Mouse (Mus musculus): ENCODE measurements around the gene Dhrs3. TPM values are rescaled to one million over a fixed set of nuclear protein-coding genes. Genes with fewer than 3 reads are reported as not detected.

Gene Dhrs3
- total RNA-seq, 2 experiments from 2014 or later, result 28.6 to 29.6 TPM

DNA sequence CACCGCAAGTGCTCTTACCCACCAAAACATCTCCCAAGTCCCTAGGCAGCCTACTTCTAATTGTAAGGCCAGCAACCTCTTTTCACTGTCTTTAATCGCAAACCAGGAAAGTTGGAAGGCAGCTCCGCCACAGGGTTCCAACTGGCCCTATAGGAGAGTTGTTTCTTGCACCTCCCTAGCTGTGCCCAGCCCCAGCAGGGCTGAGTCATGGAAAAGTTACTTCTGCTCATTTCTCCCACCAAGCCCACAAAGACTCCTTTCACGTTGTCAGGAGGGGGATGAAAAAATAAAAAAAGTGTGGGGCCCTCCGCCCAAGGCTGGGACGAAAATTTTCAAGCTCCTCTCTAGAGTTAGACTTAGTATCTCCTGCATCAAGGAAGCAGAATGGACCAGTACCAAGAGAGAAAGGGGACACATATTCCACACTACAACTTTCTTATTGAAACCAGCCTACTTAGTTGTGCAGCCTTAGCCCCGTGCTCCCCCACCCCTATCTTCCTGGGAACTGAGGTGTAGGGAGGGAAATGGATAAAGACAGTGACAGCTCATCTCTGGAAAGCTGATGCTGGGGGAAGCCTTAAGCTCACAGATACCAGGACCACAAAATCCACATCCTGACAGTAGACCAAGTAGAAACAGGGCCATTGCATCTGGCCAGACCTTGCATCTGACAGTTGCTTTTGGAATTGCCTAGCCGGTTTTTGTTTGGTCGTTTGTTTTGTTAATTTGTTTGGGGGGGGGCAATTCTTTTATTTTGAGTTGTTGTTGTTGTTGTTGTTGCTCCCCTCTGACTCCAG lies 2.9 kb upstream of the Dhrs3 start:
- Histone ChIP-seq H3K4me3 (no peak overlapping the region), H3K27ac (no peak overlapping the region)
- intact Hi-C loops (cut with DNase I), result loop anchor here (1.0 to 5.0 kb wide), 6 partner anchors 83 to 398 kb away; no protein-coding TSS in a partner anchor
- no peak for TF ChIP-seq CTCF (IDR thresholded peaks at IDR 0.05)
- DNase-seq (ENCODE audit: extremely low spot score in 1 of 2, low spot score in 2 of 2), result no peak

DNA sequence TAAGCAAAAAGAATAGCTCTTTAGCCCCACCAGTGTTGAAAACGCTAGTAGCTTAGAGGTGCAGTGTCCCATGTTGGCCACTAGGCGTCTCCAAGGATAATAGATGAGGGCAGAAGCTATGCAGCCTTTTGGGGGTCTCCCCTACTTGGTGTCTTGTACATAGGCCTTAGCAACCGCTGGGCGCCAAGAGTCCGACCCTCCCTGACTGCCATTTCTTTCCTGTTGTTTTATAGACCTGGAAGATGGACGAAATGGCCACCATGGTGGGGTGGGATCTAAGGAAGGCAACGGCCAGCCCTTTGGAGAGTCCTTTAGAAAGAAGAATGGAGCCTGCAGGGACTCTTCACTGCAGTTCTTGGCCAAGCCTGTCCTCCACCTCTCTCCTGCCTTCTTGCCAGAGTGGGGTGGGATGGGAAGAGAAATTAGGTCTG lies 1.9 kb upstream of the Dhrs3 start:
- intact Hi-C loops (cut with DNase I), result loop anchor here (1.0 to 5.0 kb wide), 6 partner anchors 82 to 397 kb away; no protein-coding TSS in a partner anchor
- peak; percentile 98 for TF ChIP-seq CTCF (IDR thresholded peaks at IDR 0.05)
- peak; percentile 53 to 55 for DNase-seq (ENCODE audit: extremely low spot score in 1 of 2, low spot score in 2 of 2)
- H3K4me3 ChIP-seq, result no peak overlapping the region
- H3K27ac ChIP-seq, result peak overlapping the region; percentile 81; the same call in 1 of the 2 replicates

DNA sequence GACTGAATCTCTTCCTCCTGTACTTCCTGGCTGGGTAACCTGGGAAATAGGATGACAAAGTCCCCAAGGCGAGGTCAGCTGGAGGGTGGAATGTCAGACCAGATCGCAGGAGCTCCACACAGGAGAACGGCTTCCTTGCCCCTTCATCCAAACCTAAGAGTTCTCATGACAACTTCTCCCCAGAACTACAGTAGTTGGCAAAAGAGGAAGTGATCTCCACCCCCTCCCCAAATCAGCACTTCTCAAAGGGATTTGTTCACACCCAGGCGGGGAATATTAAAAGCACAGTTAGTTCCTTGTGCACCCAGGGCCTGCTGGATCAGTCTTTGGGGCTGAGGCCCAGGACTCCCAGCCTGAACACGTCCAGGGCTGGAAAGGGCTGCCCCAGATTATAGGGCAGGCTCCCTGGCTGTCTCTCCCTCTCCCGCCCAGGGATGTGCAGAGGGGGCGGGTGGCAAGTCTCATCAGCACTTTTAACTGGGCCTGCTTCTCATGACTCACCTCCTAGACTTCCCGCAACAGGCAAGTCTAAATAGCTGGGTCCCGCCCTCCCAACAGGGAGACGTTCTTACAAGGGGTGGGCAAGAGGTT lies 1.4 kb upstream of the Dhrs3 start:
- H3K27ac ChIP-seq, result peak overlapping the region; percentile 81
- intact Hi-C loops (cut with DNase I), result loop anchor here (2.0 to 5.0 kb wide), 4 partner anchors 81 to 396 kb away; no protein-coding TSS in a partner anchor
- DNase-seq (ENCODE audit: extremely low spot score in 1 of 2, low spot score in 2 of 2), result peak; percentile 41 to 50
- H3K4me3 ChIP-seq, result no peak overlapping the region
- no peak for TF ChIP-seq CTCF (IDR thresholded peaks at IDR 0.05)

DNA sequence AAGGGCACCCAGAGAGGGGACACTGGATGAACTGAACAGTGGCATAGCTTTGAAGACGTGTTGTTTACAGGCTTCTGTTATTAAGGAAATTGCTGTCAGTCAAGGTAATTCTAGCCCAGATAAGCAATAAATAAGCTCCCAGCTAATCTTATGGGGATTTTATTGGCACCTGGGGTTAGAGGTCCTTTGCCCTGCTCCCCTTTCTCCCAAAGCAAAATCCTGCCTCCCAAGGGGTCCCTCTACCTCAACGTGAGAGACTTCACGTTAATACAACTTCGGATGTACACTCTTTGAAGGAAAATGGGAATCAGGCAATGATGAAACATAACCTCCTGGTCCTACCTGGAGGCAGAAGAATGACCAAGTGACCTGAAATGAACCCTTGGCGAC lies 889 bp upstream of the Dhrs3 start:
- Histone ChIP-seq H3K4me3 (peak overlapping the region; percentile 54), H3K27ac (peak overlapping the region; percentile 81)
- no peak for DNase-seq (ENCODE audit: extremely low spot score in 1 of 2, low spot score in 2 of 2)
- no peak for TF ChIP-seq CTCF (IDR thresholded peaks at IDR 0.05)
- intact Hi-C loops (cut with DNase I), result loop anchor here (2.0 to 5.0 kb wide), 4 partner anchors 81 to 396 kb away; no protein-coding TSS in a partner anchor

DNA sequence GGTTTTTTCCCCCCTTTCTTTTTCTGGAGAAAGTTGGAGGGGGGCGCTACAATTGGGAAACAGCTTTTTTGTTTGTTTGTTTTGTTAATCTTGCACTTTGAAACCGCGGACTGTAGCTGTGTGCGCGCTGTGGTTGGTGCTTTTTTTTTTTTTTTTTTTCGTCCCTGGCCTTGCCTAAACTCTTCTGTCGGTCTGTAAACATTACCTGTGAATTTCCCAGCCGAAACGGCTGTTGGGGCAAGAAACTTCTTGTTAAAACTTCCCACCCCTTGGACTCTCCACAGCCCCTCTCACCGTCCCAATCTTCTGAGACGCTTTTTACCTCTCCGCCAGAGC lies 278 bp downstream of the Dhrs3 start:
- no peak for TF ChIP-seq CTCF (IDR thresholded peaks at IDR 0.05)
- intact Hi-C loops (cut with DNase I), result loop anchor here (5.0 kb wide), 3 partner anchors 79 to 394 kb away; no protein-coding TSS in a partner anchor
- Histone ChIP-seq H3K4me3 (peak overlapping the region; percentile 54), H3K27ac (peak overlapping the region; percentile 81)
- no peak for DNase-seq (ENCODE audit: extremely low spot score in 1 of 2, low spot score in 2 of 2)

DNA sequence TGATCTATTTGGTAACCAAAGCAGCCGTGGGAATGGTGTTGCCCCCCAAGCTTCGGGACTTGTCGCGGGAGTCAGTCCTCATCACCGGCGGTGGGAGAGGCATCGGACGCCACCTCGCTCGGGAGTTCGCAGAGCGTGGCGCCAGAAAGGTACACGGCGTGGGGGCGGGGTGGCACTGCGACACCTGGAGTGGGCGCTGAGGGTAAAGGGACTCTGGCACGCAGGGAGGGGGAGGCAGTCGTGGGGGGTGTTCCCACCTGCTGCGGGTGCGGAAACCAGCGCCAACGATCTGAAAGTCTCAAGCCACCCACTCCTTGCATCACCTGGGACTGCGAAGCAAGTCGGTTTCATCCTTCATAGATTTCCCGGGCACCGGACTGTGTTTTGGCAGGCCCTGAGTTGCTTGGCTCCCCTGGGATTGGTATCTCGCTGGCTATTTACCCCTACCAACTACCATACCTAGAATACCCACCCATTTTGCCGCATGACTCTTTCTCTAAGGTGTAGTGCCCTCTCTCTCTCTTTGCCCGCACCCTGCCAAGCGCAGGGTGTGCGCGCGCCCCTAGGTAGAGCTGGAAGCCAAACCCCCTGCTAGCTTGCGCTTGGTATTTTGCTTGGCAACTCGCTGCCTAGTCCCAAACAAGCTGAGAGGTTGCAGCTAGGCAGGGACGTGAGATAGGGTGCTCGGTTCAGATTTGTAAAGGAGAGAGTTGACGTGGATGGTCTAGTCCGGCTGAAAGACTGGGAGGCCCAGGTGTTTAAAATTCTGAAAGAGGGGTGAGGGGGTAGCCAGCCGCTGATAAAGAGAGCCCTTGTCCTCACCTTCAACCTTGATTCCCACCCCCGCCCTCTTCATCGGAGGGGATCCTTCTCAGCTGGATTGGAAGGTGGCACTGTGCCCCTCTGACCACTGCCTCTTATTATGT lies 1.2 kb downstream of the Dhrs3 start:
- peak overlapping the region; percentile 54 for H3K4me3 ChIP-seq
- no peak for TF ChIP-seq CTCF (IDR thresholded peaks at IDR 0.05)
- DNase-seq (ENCODE audit: extremely low spot score in 1 of 2, low spot score in 2 of 2), result peak; percentile 25 to 32
- peak overlapping the region; percentile 81 for H3K27ac ChIP-seq
- intact Hi-C loops (cut with DNase I), result loop anchor here (5.0 kb wide), 3 partner anchors 78 to 393 kb away; no protein-coding TSS in a partner anchor

DNA sequence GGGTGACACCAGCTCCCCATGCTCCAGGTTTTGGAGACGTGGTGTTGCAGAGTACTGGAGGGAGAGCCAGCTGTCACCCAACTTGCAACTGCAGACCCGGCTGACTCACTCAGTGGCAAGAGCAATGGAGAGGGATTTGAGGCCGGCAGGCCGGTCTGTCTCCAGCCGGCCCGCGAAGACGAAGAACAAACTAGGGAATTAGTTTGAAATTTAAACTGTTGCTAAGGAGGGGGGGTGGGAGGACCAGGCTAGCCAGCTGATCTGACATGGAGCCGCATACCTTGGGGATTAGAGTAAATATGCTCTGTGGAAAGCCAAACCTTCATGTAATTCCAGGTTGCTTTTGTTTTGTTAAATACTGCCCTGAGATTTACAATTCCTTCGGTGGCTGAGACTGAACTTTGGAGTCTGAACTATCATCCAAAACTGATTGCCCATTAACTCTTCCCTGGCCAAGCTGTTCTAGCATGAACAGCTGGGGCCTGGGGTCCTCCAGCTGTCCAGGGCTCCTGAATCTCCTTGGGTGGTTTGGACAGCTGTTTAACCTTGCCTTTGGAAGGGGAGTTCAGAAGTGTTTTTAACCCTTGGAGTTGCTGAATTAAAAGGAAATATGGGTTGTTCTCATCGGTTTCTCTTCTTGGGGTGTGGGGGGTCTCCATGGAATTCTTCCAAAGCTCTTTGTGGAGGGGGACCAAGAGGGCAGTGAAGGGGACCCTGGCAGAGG lies 2.0 kb downstream of the Dhrs3 start:
- intact Hi-C loops (cut with DNase I), result loop anchor here (5.0 kb wide), 3 partner anchors 78 to 393 kb away; no protein-coding TSS in a partner anchor
- Histone ChIP-seq H3K27ac (peak overlapping the region; percentile 81), H3K4me3 (peak overlapping the region; percentile 54)
- DNase-seq (ENCODE audit: extremely low spot score in 1 of 2, low spot score in 2 of 2), result no peak
- TF ChIP-seq CTCF (IDR thresholded peaks at IDR 0.05), result no peak

DNA sequence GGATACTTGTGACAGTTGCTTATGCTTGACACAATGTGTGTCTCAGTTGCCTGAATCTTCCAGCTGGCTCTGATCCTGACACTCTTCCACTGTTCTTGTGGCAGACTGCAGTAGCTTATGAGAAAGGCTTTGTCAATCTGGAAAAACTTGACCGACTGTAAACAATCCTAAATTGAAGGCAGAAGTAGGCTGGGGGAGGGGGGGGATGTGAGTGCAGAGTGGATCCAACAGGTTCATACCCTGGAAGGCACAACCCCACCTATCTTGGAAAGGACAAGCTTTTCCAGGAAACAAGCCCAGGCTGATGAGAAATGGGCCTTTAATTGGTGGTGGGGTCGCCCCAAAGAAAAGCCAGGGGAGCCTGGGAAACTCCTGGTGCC lies 2.6 kb downstream of the Dhrs3 start:
- intact Hi-C loops (cut with DNase I), result no loop called here
- no peak for DNase-seq (ENCODE audit: extremely low spot score in 1 of 2, low spot score in 2 of 2)
- Histone ChIP-seq H3K27ac (no peak overlapping the region; the same call in 1 of the 2 replicates), H3K4me3 (peak overlapping the region; percentile 54; the same call in 1 of the 2 replicates)
- TF ChIP-seq CTCF (IDR thresholded peaks at IDR 0.05), result no peak

DNA sequence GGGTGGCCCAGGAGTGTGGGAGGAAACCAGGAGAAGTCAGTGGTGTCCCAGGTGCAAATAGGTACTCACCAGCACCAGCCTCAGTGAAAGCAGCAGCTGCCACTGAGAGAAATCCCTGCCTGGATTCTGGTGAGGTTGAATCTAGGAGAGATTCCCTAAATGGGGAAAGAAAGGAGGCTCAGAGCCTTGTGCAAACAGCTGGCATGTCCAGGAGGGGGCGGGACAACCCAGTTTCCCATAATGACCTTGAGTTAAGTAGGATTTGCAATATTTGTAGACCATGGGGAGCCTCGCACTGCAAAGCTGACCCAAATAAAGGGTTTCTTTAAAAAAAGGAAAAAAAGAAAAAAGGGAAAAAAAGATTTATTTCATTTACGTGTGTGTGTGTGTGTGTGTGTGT lies 3.7 kb downstream of the Dhrs3 start:
- Histone ChIP-seq H3K4me3 (no peak overlapping the region), H3K27ac (no peak overlapping the region)
- no peak for DNase-seq (ENCODE audit: extremely low spot score in 1 of 2, low spot score in 2 of 2)
- intact Hi-C loops (cut with DNase I), result no loop called here
- TF ChIP-seq CTCF (IDR thresholded peaks at IDR 0.05), result peak; percentile 43

DNA sequence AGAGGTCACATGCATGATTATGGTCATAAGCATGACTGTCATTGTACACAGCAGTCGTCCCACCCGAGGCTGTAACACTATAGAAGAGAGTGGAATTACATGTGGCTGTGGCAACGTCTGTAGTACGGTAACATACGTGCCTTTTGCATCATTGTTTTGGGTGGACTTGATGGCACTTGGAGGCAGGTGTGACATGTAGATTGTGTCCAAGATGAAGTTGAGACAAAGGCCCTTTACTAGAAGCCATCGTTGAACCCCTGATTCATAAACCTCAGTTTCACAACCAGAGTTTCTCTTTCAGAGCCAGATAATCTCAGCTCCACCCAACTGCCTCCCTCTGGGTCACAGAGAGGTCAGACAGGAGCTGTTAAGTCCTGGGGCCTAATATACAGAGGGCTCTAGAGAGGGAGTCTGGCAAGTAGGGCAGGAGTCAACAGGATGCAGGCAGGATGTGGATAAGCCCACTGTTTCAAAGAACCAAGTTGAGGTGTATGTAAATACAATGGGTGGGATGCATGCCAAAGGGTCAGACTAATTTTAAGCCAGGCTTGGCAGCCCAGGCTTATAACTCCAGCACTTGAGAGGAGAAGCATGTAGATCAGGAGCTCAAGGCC lies 5.5 kb downstream of the Dhrs3 start:
- no peak overlapping the region for H3K27ac ChIP-seq
- H3K4me3 ChIP-seq, result no peak overlapping the region
- TF ChIP-seq CTCF (IDR thresholded peaks at IDR 0.05), result no peak
- intact Hi-C loops (cut with DNase I), result no loop called here
- DNase-seq (ENCODE audit: extremely low spot score in 1 of 2, low spot score in 2 of 2), result no peak
